Mouse (Mus musculus): ENCODE data around the gene Pnpla5. TPM values are rescaled to one million over a fixed set of nuclear protein-coding genes. Genes with fewer than 3 reads are reported as not detected.

The Pnpla5 gene
- not detected in 2 replicates for polyA plus RNA-seq (2015; fragmentation: Nextera tagmentation; extraction: Ambion mirVana)

GRCm38 (mm10) chr15:84123075-84123474, at the start of gene Pnpla5:
Gene Pnpla5 (minus strand): TSS chr15:84123175.

GRCm38 (mm10) chr15:84167600-84167999, 44.6 kb upstream of the Pnpla5 start, which contains the start of gene Pnpla3:
Gene Pnpla3 (plus strand): TSS chr15:84167837.

GRCm38 (mm10) chr15:84105105-84105923, 17.7 kb downstream of the Pnpla5 start, which contains the start of gene Sult4a1:
Gene Sult4a1 (minus strand): TSS chr15:84105754.

GRCm38 (mm10) chr15:84065140-84065539, 57.8 kb downstream of the Pnpla5 start, which contains the start of gene Efcab6:
Gene Efcab6 (minus strand): TSS chr15:84065379.

Small RNA genes lying within 50 kb of the gene (microRNA-seq; reads per million reads assigned to microRNA genes)
- not detected for gene Mir6392

Other genes starting within 250 kb of the Pnpla5 start
- 1.0 and 1.2 TPM in 2 replicates for gene Efcab6, start 57.8 kb downstream of the Pnpla5 start, polyA plus RNA-seq (2015; fragmentation: Nextera tagmentation; extraction: Ambion mirVana)
- gene Sult4a1, start 17.4 kb downstream of the Pnpla5 start, polyA plus RNA-seq (2015; fragmentation: Nextera tagmentation; extraction: Ambion mirVana), result 174 and 177 TPM in 2 replicates
- 5.5 and 7.4 TPM in 2 replicates for gene Pnpla3, start 44.7 kb upstream of the Pnpla5 start, polyA plus RNA-seq (2015; fragmentation: Nextera tagmentation; extraction: Ambion mirVana)
- gene Samm50, start 69.1 kb upstream of the Pnpla5 start, polyA plus RNA-seq (2015; fragmentation: Nextera tagmentation; extraction: Ambion mirVana), result 83.2 and 84.9 TPM in 2 replicates
- 6.7 and 7.7 TPM in 2 replicates for gene Parvb, start 108.9 kb upstream of the Pnpla5 start, polyA plus RNA-seq (2015; fragmentation: Nextera tagmentation; extraction: Ambion mirVana)
- 1.6 and 3.3 TPM in 2 replicates for gene Parvg, start 200.9 kb upstream of the Pnpla5 start, polyA plus RNA-seq (2015; fragmentation: Nextera tagmentation; extraction: Ambion mirVana)

All from neural tube, postnatal 0 days (tissue).